Mouse (Mus musculus) hindbrain, postnatal 0 days (tissue): ENCODE data around the gene Gm17660. TPM values are rescaled to one million over a fixed set of nuclear protein-coding genes. Genes with fewer than 3 reads are reported as not detected.

ENCODE experiments used
- ATAC-seq: fragments of 200-750 bp; cut with Nextera tagmentation; 2 replicates; pipeline ENCODE4 v1.8.0; 2017; ENCODE audit warnings: mild to moderate bottlenecking, moderate TSS enrichment, moderate library complexity
- DNase-seq: peaks from one replicate; pipeline ENCODE4 v3.0.0-alpha.2; 2015; ENCODE audit warnings: low spot score
- H3K27ac ChIP-seq: fragments of 300-500 bp; sonication (generic); 2 replicates; pipeline ENCODE4 v1.5.1; 2014; ENCODE audit warnings: mild to moderate bottlenecking
- H3K27me3 ChIP-seq: fragments of 300-500 bp; sonication (generic); 2 replicates; pipeline ENCODE4 v1.6.1; 2014; ENCODE audit warnings: low read length, mixed read lengths; ENCODE audit not compliant: insufficient read depth
- H3K36me3 ChIP-seq: fragments of 300-500 bp; sonication (generic); 2 replicates; pipeline ENCODE4 v1.6.1; 2014; ENCODE audit warnings: low read length, mixed read lengths; ENCODE audit not compliant: insufficient read depth
- H3K4me1 ChIP-seq: fragments of 300-500 bp; sonication (generic); 2 replicates; pipeline ENCODE4 v1.6.1; 2014; ENCODE audit warnings: antibody characterized with exemption, low read length, mixed read lengths; ENCODE audit not compliant: insufficient read depth
- H3K4me2 ChIP-seq: fragments of 300-500 bp; sonication (generic); 2 replicates; pipeline ENCODE4 v1.6.1; 2014; ENCODE audit warnings: low read depth, mild to moderate bottlenecking, low read length, moderate library complexity, mixed read lengths
- H3K4me3 ChIP-seq: fragments of 300-500 bp; sonication (generic); 2 replicates; pipeline ENCODE4 v1.5.1; 2014; ENCODE audit warnings: low read length
- H3K9ac ChIP-seq: fragments of 300-500 bp; sonication (generic); replicated peaks from 2 replicates; pipeline ENCODE4 v1.6.1; 2014; ENCODE audit warnings: mild to moderate bottlenecking, low read length, moderate library complexity, mixed read lengths
- H3K9me3 ChIP-seq: fragments of 300-500 bp; sonication (generic); 2 replicates; pipeline ENCODE4 v1.6.1; 2016; ENCODE audit warnings: low read length, mixed read lengths
- CTCF ChIP-seq: IDR thresholded peaks from 2 replicates; pipeline ENCODE4 v1.5.1; 2016; ENCODE audit warnings: antibody characterized with exemption, control low read depth, low read depth
- WGBS: fragments of 180-500 bp; shearing (Covaris S2); extraction: QIAGEN DNeasy Blood & Tissue Kit; methylation state at CpG from one replicate; pipeline ENCODE4 v1.1.7; 2014; 5-methylcytosine and 5-hydroxymethylcytosine counted together
- polyA plus RNA-seq: library from polyadenylated mRNA; unstranded; fragments of >200 nt; fragmentation: Nextera tagmentation; extraction: Ambion mirVana; gene quantifications from 2 replicates; pipeline ENCODE4 v1.2.1, GENCODE M21; 2015
- total RNA-seq: library from RNA; depleted of rRNA; stranded (reverse); fragments of >200 nt; gene quantifications from 2 replicates; pipeline ENCODE4 v1.2.3, GENCODE M21; 2014

Gene Gm17660
- total and polyA plus RNA-seq, 2 experiments from 2014 or later = 0.58 to 0.61 TPM

GRCm38 (mm10) chr5:104056295-104056694 lies 21.1 kb downstream of the Gm17660 start:
- peaks cover 12% of the 10 kb centered on the region; the same call in 1 of the 2 replicates for H3K36me3 ChIP-seq
- no peaks in the 10 kb centered on the region for H3K27me3 ChIP-seq
- DNase-seq (no peak), ATAC-seq (no peak)
- H3K9ac ChIP-seq = no peak overlapping the region
- no peak overlapping the region for H3K27ac ChIP-seq
- 82% methylated on average over 7 of the region's 7 CpGs for WGBS
- H3K9me3 ChIP-seq = no peaks in the 10 kb centered on the region
- no peak overlapping the region for H3K4me3 ChIP-seq
- H3K4me2 ChIP-seq = no peak overlapping the region
- TF ChIP-seq CTCF = no peak
- no peaks in the 10 kb centered on the region for H3K4me1 ChIP-seq

DNA sequence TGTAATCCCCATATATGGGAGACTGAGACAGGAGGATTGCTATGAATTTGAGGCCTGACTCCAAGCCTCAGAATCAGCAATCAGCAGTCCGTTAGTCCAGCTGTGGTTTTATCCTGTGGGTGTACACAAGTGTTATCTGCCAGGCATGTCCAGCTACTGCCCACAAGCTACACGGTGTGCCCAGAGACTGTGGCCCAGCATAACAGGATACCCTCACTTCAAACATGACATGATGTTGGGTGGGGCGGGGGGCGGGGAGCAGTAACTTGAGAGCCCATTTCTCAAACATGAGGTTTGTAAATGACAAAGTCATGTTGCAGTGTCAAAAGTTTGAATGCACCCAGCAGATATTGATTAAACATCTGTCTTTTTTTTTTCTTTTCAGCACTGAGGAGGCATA lies 21.6 kb downstream of the Gm17660 start:
- no peak for ATAC-seq
- no peak for TF ChIP-seq CTCF

DNA sequence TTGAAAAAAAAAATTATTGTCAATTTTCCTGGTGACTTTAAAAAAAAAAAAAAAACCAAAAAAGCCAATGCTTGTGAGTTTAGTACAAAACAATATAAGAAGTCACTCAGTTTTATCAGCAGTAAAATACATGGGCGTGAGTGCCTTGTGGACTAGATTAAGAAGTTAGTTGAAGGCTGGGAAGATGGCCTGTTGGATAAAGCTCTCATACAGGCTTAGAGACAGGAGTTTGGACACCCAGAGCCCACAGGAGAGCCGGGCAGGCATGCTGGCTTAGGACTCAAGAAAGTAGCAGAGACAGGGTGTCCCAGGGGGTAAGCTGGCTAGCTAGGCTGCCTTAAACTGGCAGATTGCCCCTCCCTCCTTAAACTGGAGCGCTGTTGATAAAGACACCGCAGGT lies 22.5 kb downstream of the Gm17660 start:
- Histone ChIP-seq H3K4me2 (no peak overlapping the region), H3K9me3 (no peaks in the 10 kb centered on the region), H3K27ac (no peak overlapping the region), H3K9ac (no peak overlapping the region), H3K27me3 (no peaks in the 10 kb centered on the region), H3K36me3 (peaks cover 12% of the 10 kb centered on the region; the same call in 1 of the 2 replicates), H3K4me3 (no peak overlapping the region), H3K4me1 (no peaks in the 10 kb centered on the region)
- WGBS = 98% methylated on average over 4 of the region's 4 CpGs
- no peak for TF ChIP-seq CTCF
- DNase-seq (no peak), ATAC-seq (no peak)

More for the DNA sequence above, 21.6 kb downstream of the Gm17660 start:
- Histone ChIP-seq H3K36me3 (peaks cover 12% of the 10 kb centered on the region; the same call in 1 of the 2 replicates), H3K27ac (no peak overlapping the region), H3K27me3 (no peaks in the 10 kb centered on the region), H3K4me2 (no peak overlapping the region), H3K9ac (no peak overlapping the region), H3K4me1 (no peaks in the 10 kb centered on the region), H3K9me3 (no peaks in the 10 kb centered on the region), H3K4me3 (no peak overlapping the region)
- 93% methylated on average over 4 of the region's 4 CpGs for WGBS
- no peak for DNase-seq

GRCm38 (mm10) chr5:104052956-104053355 lies 24.5 kb downstream of the Gm17660 start:
- no peaks in the 10 kb centered on the region for H3K9me3 ChIP-seq
- no peaks in the 10 kb centered on the region for H3K4me1 ChIP-seq
- H3K9ac ChIP-seq = no peak overlapping the region
- ATAC-seq (0 out of 2 replicates have a peak, but pooled peaks have one; percentile 40), DNase-seq (no peak)
- no peak overlapping the region for H3K4me3 ChIP-seq
- 55% methylated on average over 8 of the region's 8 CpGs for WGBS
- no peaks in the 10 kb centered on the region for H3K27me3 ChIP-seq
- H3K36me3 ChIP-seq = peaks cover 12% of the 10 kb centered on the region; the same call in 1 of the 2 replicates
- peak; percentile 50 for TF ChIP-seq CTCF
- H3K27ac ChIP-seq = no peak overlapping the region
- no peak overlapping the region for H3K4me2 ChIP-seq

DNA sequence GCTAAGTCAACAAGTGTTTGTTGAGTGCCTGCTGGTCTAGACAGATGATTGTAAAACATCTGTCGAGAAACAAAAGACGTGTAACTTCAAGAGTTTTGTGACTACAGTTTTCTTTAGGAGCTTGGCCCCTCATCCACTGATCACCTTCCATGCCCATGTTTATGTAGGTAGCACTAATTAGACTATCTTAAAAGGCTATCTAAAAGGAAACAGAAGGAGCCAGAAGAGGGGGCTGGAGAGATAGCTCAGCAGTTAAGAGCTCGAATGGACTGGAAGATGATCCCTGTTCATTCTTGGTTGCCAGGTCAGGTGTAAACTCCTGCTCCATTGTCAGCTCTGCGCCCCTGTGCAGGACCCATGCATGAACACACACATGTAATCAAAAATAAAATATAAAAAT lies 29.3 kb downstream of the Gm17660 start:
- TF ChIP-seq CTCF = peak; percentile 26
- no peaks in the 10 kb centered on the region for H3K9me3 ChIP-seq
- ATAC-seq (no peak), DNase-seq (peak; percentile 28)
- H3K27me3 ChIP-seq = no peaks in the 10 kb centered on the region
- peak overlapping the region; percentile 81; the same call in 1 of the 2 replicates for H3K9ac ChIP-seq
- peak overlapping the region; percentile 90 for H3K4me3 ChIP-seq
- 0 out of 2 replicates have a peak, but pooled peaks cover 5% of the 10 kb centered on the region for H3K4me1 ChIP-seq
- WGBS = 48% methylated on average over 4 of the region's 4 CpGs
- H3K27ac ChIP-seq = no peak overlapping the region
- peak overlapping the region; percentile 76 for H3K4me2 ChIP-seq
- H3K36me3 ChIP-seq = peaks cover 9% of the 10 kb centered on the region; the same call in 1 of the 2 replicates

- TF ChIP-seq CTCF = no peak
- WGBS = 9% methylated on average over 19 of the region's 19 CpGs
- Histone ChIP-seq H3K4me3 (peak overlapping the region; percentile 90), H3K9ac (peak overlapping the region; percentile 81), H3K9me3 (no peaks in the 10 kb centered on the region), H3K4me1 (0 out of 2 replicates have a peak, but pooled peaks cover 5% of the 10 kb centered on the region), H3K36me3 (peaks cover 9% of the 10 kb centered on the region; the same call in 1 of the 2 replicates), H3K27me3 (no peaks in the 10 kb centered on the region), H3K4me2 (peak overlapping the region; percentile 76), H3K27ac (peak overlapping the region; percentile 84)
- ATAC-seq (no peak), DNase-seq (no peak)
Measured at GRCm38 (mm10) chr5:104047200-104048105, 30.0 kb downstream of the Gm17660 start.
